Mouse (Mus musculus) heart, adult 2 months (tissue): ENCODE measurements around the gene Ptpn13.

ENCODE experiments used
- EP300 ChIP-seq: fragments of 200-500 bp; IDR thresholded peaks from 2 replicates; pipeline ENCODE4 v1.6.1; 2011; ENCODE audit warnings: low read depth, low read length, control low read depth; ENCODE audit not compliant: insufficient read depth
- POLR2A ChIP-seq: fragments of 200-500 bp; IDR thresholded peaks from 2 replicates; pipeline ENCODE4 v1.6.1; 2011; ENCODE audit warnings: mild to moderate bottlenecking, low read depth, low read length, control low read depth; ENCODE audit not compliant: insufficient read depth

- no peak for TF ChIP-seq POLR2A
- no peak for TF ChIP-seq EP300
Measured at GRCm38 (mm10) chr5:103414542-103414941, 10.4 kb upstream of the Ptpn13 start.
